Mouse (Mus musculus): ENCODE measurements at regions not wholly inside any gene's neighbourhood (a gene's known extent, or its start where the extent isn't known, plus 50 kb on each side); places are given as distances from the start of the nearest gene placed in this dataset.

DNA sequence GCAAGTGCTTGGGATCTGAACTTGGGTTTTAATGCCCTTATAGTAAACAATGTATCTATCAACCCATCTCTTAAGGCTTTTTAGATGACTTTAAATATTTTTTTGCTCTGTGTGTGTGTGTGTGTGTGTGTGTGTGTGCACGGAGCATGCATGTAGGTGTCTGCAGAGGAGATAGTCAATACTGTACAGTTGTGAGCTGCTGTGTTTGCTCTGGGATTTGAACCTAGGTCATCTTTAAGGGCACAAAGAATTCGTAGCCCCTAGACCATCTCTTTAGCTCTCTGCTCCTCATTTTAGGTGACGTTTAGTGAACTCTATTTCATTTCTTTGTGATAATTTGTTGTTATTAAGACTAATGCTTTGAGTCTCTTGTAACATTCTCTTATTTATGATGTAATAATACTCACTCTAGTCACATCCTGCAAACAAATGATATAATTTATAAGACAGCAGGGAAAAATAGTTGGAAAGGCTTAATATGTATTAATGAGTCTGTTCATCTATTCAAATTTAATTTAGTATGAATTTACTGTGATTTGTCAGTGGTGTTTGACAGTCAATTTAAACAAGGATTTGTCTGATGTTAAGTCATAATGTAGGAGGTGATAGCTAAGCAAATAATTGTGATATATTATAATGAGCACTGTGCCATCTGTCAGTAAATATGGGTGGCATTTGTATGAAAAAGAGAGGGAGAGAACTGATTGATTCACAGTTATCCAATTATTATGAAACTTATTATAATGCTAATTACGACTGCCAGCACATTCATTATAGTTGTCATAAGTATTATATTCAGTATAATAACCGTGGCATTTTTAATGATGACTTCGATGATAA is 212.8 kb upstream of the Tnc start:
- H3K36me3 ChIP-seq = no peaks in the 10 kb centered on the region
- 54% methylated on average over 6 of the region's 6 CpGs for WGBS
- no peak overlapping the region for H3K4me3 ChIP-seq
- no peaks in the 10 kb centered on the region for H3K27me3 ChIP-seq
- no peak overlapping the region for H3K9ac ChIP-seq (replicated peaks)
- no peaks in the 10 kb centered on the region for H3K9me3 ChIP-seq
- no peak overlapping the region; the same call in 1 of the 2 replicates for H3K27ac ChIP-seq (replicated peaks)
- H3K4me2 ChIP-seq (replicated peaks) = no peak overlapping the region
- ATAC-seq (replicated peaks) = peak; percentile 91
- H3K4me1 ChIP-seq = no peaks in the 10 kb centered on the region

DNA sequence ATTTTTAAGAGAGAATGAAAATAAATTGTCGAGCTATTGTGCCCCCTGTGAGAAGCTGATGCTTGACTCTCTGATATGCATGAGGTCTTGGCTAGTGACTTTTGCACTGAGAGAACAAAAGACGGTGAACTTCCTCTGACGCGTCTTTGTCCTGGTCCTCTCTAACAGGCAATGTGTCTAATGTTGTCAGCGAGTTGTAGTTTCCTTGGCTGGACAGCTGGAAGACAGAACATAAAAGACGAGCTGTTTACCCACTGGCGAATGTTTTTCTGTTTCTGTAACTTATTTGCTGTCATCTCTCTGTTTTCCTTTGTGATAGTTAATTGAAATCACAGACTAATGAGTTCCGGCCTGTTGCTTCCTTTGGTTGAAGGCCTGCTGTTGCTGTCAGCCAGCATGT is 208.4 kb upstream of the Tnc start:
- no peaks in the 10 kb centered on the region for H3K27me3 ChIP-seq
- no peaks in the 10 kb centered on the region for H3K4me1 ChIP-seq
- H3K4me3 ChIP-seq = no peak overlapping the region
- no peaks in the 10 kb centered on the region for H3K36me3 ChIP-seq
- no peak overlapping the region for H3K4me2 ChIP-seq (replicated peaks)
- ATAC-seq (replicated peaks) = no peak
- no peaks in the 10 kb centered on the region for H3K9me3 ChIP-seq
- H3K9ac ChIP-seq (replicated peaks) = no peak overlapping the region
- H3K27ac ChIP-seq (replicated peaks) = no peak overlapping the region
- WGBS = 66% methylated on average over 8 of the region's 8 CpGs

DNA sequence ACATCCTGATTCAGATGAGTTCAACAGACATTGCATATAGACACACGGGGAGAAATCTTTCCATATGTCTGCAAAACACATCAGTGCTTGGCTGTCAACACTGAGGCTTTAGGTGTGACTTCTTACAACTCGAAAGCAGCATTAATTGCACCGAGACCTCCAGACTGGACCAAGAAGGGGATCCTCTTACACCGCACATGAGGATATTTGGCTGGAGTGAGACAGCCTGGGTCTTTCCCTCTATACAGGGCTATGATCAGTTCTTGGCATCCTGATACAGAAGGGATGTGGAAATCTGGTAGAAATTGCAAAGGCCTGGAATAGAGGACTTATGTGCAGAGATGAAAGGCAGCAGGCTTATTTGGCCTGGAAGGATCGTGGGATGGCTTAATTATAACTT is 203.9 kb upstream of the Tnc start:
- WGBS = 71% methylated on average over 5 of the region's 5 CpGs
- Histone ChIP-seq H3K4me1 (no peaks in the 10 kb centered on the region), H3K9me3 (no peaks in the 10 kb centered on the region), H3K4me2 (replicated peaks) (no peak overlapping the region), H3K27me3 (no peaks in the 10 kb centered on the region), H3K36me3 (no peaks in the 10 kb centered on the region), H3K4me3 (no peak overlapping the region), H3K27ac (replicated peaks) (no peak overlapping the region), H3K9ac (replicated peaks) (no peak overlapping the region)
- ATAC-seq (replicated peaks) = no peak

DNA sequence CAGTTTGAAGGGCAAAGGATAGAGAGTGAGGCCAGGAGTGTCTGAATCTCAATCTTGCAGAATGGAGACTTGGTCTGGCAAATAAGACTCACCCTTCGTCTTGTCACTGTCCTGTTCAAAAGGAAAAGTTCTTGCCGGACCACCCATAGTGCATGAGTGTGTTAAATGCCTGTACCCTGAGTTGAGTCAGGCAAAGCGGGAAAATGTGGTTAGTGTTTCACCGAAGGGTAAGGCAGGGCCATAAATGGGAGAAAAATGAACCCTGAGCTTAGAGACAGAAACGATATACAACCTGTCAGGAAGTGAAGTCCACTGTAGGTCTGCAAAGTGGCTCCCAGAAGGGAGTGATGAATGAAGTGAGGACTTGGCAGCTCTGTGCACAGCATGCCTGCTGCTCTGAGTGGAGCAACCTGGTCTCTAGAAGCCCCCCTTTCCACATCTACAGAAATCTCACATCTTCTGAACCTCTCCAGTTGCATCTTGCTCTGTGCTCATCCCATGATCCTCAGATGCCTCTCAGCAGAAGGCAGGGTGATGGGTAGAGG is 191.5 kb upstream of the Tnc start:
- 89% methylated on average over 5 of the region's 5 CpGs for WGBS
- H3K9ac ChIP-seq (replicated peaks) = no peak overlapping the region

DNA sequence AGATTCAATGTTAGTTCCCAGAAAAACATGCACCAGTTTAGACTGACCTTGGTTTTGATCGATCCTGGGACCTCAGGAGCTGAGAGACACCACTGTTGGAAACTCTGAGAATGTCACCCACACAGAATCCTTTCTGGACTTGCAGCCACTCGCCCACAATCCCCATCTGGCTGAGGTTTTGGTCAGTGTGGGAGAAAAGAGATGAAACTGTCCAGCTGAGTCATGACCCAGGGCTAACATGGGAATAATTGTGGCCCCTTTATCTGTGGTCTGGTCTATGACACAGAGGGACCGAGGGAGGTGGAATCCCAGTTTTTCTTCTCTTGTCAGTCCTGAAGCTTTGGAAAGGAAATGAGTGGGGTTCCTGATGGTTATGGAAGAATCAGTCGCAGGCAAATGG is 188.7 kb upstream of the Tnc start:
- Histone ChIP-seq H3K27ac (replicated peaks) (no peak overlapping the region), H3K4me3 (no peak overlapping the region), H3K4me2 (replicated peaks) (no peak overlapping the region), H3K27me3 (no peaks in the 10 kb centered on the region), H3K9me3 (no peaks in the 10 kb centered on the region), H3K9ac (replicated peaks) (no peak overlapping the region), H3K4me1 (no peaks in the 10 kb centered on the region), H3K36me3 (no peaks in the 10 kb centered on the region)
- no peak for ATAC-seq (replicated peaks)
- 83% methylated on average over 4 of the region's 4 CpGs for WGBS

More for the DNA sequence above, 191.5 kb upstream of the Tnc start:
- H3K27me3 ChIP-seq = no peaks in the 10 kb centered on the region
- no peaks in the 10 kb centered on the region for H3K4me1 ChIP-seq
- ATAC-seq (replicated peaks) = no peak
- no peak overlapping the region for H3K4me3 ChIP-seq
- H3K36me3 ChIP-seq = no peaks in the 10 kb centered on the region
- H3K9me3 ChIP-seq = no peaks in the 10 kb centered on the region
- H3K27ac ChIP-seq (replicated peaks) = no peak overlapping the region
- no peak overlapping the region for H3K4me2 ChIP-seq (replicated peaks)

DNA sequence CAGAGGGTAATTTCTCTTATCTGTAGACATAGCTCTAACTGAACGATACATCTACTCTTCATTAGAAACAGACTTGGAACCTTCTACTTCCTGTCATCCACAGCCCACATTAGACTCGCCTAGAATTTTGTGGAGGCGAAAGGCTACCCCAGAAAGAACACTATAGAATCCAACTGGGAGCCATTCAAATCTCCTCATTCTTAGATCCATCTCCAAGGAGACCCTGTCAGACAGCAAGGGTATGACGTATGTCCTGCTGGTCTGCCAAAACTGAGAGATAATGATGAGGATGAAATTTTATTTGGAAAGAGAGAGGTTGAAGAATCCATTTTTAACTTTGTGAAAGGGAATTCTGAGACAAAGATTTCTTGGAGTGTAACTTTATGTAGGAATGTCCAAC is 185.3 kb upstream of the Tnc start:
- Histone ChIP-seq H3K9me3 (no peaks in the 10 kb centered on the region), H3K4me2 (replicated peaks) (no peak overlapping the region), H3K36me3 (no peaks in the 10 kb centered on the region), H3K4me1 (no peaks in the 10 kb centered on the region), H3K27ac (replicated peaks) (no peak overlapping the region), H3K4me3 (no peak overlapping the region), H3K27me3 (no peaks in the 10 kb centered on the region), H3K9ac (replicated peaks) (no peak overlapping the region)
- 65% methylated on average over 4 of the region's 4 CpGs for WGBS
- ATAC-seq (replicated peaks) = no peak

DNA sequence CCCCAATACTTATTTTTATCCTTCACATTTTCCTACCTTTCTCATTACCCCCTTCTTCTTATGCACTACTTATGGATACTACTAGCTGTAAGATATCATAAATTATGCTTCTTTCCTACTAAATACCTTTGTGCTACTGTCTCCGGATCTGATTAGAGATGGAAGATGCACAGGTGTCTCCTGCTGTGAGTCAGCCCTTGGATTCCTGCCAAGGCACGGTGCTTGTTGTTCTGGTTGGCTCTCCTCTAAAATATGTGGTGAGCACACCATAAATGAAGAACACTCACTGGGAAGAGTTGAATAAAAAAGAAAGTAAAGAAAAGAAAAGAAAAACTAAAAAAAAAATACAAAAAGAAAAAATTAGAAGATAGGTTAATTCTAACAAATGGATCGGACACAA is 181.5 kb upstream of the Tnc start:
- H3K9ac ChIP-seq (replicated peaks) = no peak overlapping the region
- H3K9me3 ChIP-seq = no peaks in the 10 kb centered on the region
- no peak overlapping the region for H3K27ac ChIP-seq (replicated peaks)
- H3K4me1 ChIP-seq = no peaks in the 10 kb centered on the region
- H3K27me3 ChIP-seq = no peaks in the 10 kb centered on the region
- no peak for ATAC-seq (replicated peaks)
- H3K36me3 ChIP-seq = no peaks in the 10 kb centered on the region
- no peak overlapping the region for H3K4me3 ChIP-seq
- WGBS = 63% methylated on average over 3 of the region's 3 CpGs
- H3K4me2 ChIP-seq (replicated peaks) = no peak overlapping the region

DNA sequence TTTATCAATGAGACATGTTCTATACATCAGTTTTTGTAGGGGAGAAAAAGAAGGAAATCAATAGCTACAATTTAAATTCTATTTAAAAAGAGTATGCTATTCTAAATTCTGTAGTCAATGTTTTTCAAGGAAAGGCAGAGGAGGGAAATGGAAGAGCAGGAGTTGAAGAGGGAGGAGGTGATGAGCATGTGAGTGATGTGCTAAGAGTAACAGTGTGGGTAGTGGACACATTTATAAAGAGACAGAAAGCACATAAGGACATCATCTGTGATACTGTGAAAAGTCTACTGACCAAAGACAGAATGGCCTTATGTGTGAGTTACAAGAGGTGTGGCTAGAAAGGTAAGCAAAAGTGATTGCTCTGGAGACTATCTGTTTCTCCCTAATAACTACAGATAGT is 179.8 kb upstream of the Tnc start:
- ATAC-seq (replicated peaks) = no peak
- no peaks in the 10 kb centered on the region for H3K27me3 ChIP-seq
- no peak overlapping the region for H3K27ac ChIP-seq (replicated peaks)
- H3K4me1 ChIP-seq = no peaks in the 10 kb centered on the region
- no peak overlapping the region for H3K4me3 ChIP-seq
- H3K4me2 ChIP-seq (replicated peaks) = no peak overlapping the region
- no peaks in the 10 kb centered on the region for H3K36me3 ChIP-seq
- no peaks in the 10 kb centered on the region for H3K9me3 ChIP-seq
- no peak overlapping the region for H3K9ac ChIP-seq (replicated peaks)

DNA sequence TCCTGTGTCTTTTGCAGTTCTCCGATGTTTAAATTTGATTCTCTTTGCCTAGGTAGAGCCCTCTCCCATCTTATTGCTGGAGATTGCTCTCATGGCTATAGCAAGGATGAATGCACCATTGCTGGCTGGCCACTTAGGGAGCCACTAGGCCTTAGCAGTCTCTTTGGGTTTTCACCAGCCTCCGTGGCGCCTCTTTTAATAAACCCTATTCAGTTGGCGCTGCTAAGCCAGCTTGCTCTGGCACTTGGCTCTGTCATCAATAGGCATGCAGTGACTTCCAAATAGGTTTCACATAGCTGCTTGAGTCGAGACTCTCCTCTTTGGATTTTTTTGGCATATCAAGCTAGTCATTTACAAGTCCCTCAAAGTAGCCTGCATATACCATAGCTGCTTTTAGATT is 178.1 kb upstream of the Tnc start:
- 62% methylated on average over 5 of the region's 5 CpGs for WGBS
- no peaks in the 10 kb centered on the region for H3K27me3 ChIP-seq
- H3K4me3 ChIP-seq = no peak overlapping the region
- H3K4me1 ChIP-seq = no peaks in the 10 kb centered on the region
- H3K36me3 ChIP-seq = no peaks in the 10 kb centered on the region
- H3K4me2 ChIP-seq (replicated peaks) = no peak overlapping the region
- H3K27ac ChIP-seq (replicated peaks) = no peak overlapping the region; the same call in 1 of the 2 replicates
- no peak overlapping the region for H3K9ac ChIP-seq (replicated peaks)
- no peaks in the 10 kb centered on the region for H3K9me3 ChIP-seq
- ATAC-seq (replicated peaks) = peak; percentile 67

DNA sequence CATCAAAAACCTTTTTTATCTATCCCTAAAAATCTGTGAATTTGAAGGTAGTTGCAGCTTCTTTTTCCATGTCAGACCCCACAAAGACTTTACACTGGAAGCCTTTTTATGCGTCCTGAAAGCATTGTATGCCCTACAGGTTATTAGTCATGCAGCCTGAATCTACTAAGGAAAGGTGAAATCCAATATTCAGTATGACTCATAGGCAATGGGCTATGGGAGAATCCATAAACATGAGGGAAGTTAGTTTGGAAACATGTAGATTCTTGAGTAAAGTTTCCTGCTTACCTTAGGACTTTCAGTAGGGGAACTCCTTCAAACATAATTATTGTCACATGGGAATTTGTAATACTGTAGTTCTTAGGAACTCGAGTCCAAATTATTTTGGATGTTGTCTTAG is 173.0 kb upstream of the Tnc start:
- no peaks in the 10 kb centered on the region for H3K9me3 ChIP-seq
- WGBS = 86% methylated on average over 2 of the region's 2 CpGs
- H3K9ac ChIP-seq (replicated peaks) = no peak overlapping the region
- H3K4me2 ChIP-seq (replicated peaks) = no peak overlapping the region
- H3K4me3 ChIP-seq = no peak overlapping the region
- H3K27ac ChIP-seq (replicated peaks) = no peak overlapping the region
- no peaks in the 10 kb centered on the region for H3K4me1 ChIP-seq
- H3K27me3 ChIP-seq = no peaks in the 10 kb centered on the region
- H3K36me3 ChIP-seq = no peaks in the 10 kb centered on the region
- no peak for ATAC-seq (replicated peaks)

DNA sequence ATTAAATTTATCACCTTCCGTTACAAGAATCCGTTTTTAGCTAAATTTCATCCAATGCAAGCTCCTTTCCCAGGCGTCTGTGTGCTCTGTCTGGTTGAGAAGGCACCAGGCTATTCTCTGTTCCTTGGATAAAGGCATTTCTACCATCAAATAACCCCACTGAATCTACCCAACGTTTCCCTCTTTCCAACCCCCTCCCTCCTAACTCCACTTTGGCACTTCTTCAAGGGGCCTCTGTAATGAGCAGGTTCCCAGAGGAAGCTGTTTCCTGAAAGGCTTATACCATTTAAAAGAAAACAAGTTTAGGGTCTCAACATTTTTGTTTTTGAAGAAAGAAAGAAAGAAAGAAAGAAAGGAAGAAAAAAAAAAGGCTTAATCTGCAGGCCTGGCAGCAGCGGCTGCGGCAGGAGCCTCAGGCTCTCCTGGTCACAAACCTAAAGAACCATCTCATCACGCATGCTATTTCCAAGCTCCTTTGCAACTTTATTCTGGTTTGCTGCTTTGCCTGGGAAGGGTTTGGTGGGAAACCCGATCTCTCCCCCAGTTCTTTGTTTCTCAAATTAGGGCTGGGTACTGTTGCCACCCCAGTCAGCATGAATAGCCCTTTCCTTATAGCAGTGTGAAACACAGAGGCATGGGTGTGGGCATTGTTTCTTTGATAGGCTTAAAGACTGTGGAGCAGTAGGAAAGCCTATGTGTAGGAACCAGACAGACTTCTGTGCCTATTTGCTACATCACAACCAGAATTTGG is 160.5 kb upstream of the Tnc start:
- H3K27ac ChIP-seq (replicated peaks) = peak overlapping the region; percentile 40
- no peaks in the 10 kb centered on the region for H3K27me3 ChIP-seq
- WGBS = 10% methylated on average over 8 of the region's 8 CpGs
- H3K4me1 ChIP-seq = 0 out of 2 replicates have a peak, but pooled peaks cover 6% of the 10 kb centered on the region
- H3K9ac ChIP-seq (replicated peaks) = no peak overlapping the region
- H3K4me3 ChIP-seq = no peak overlapping the region
- no peak overlapping the region for H3K4me2 ChIP-seq (replicated peaks)
- H3K36me3 ChIP-seq = no peaks in the 10 kb centered on the region
- H3K9me3 ChIP-seq = no peaks in the 10 kb centered on the region
- peak; percentile 99 for ATAC-seq (replicated peaks)

DNA sequence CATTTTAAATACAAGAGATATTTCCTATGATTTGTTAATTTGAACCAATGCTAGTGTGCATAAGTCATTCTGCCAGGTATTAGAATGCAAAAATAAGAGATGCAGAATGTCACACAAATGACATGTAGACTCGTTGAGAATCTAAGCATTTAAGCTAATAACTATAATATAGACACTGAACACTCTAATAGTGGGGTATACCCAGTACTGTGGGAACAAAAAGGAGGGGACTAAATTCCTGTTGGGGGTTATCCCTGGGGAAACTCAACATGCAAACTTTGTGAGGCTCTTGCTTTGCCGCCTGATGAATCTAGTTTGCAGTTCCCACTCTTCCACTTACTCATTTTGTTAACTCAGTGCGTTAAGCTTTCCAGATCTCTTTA is 154.0 kb upstream of the Tnc start:
- peaks cover 11% of the 10 kb centered on the region for H3K4me1 ChIP-seq
- whole genome bisulfite sequencing = 71% methylated on average over 3 of the region's 3 CpGs
- H3K4me2 ChIP-seq (replicated peaks) = no peak overlapping the region
- ATAC-seq (replicated peaks) = peak; percentile 70
- no peaks in the 10 kb centered on the region for H3K9me3 ChIP-seq
- H3K27me3 ChIP-seq = no peaks in the 10 kb centered on the region
- H3K4me3 ChIP-seq = no peak overlapping the region
- H3K9ac ChIP-seq (replicated peaks) = no peak overlapping the region
- no peak overlapping the region; the same call in 1 of the 2 replicates for H3K27ac ChIP-seq (replicated peaks)
- no peaks in the 10 kb centered on the region for H3K36me3 ChIP-seq
